Mouse (Mus musculus) heart, embryonic 15.5 days (tissue): ENCODE data around the gene Lamb3. TPM values are rescaled to one million over a fixed set of nuclear protein-coding genes. Genes with fewer than 3 reads are reported as not detected.

Experiments
- ATAC-seq: fragments of 200-750 bp; cut with Nextera tagmentation; replicated peaks from 2 replicates; pipeline ENCODE4 v1.8.0; 2017; ENCODE audit warnings: low read depth, moderate TSS enrichment; ENCODE audit not compliant: insufficient number of reproducible peaks, insufficient read depth, low FRiP score
- H3K27ac ChIP-seq: fragments of 300-500 bp; sonication (generic); 2 replicates; pipeline ENCODE4 v1.5.1; 2015; ENCODE audit warnings: mild to moderate bottlenecking, inconsistent platforms
- H3K27me3 ChIP-seq: fragments of 300-500 bp; sonication (generic); 2 replicates; pipeline ENCODE4 v1.6.1; 2015; ENCODE audit warnings: inconsistent platforms
- H3K36me3 ChIP-seq: fragments of 300-500 bp; sonication (generic); 2 replicates; pipeline ENCODE4 v1.6.1; 2015; ENCODE audit warnings: mild to moderate bottlenecking, inconsistent platforms
- H3K4me1 ChIP-seq: fragments of 300-500 bp; sonication (generic); replicated peaks from 2 replicates; pipeline ENCODE4 v1.6.1; 2015; ENCODE audit warnings: inconsistent platforms
- H3K4me2 ChIP-seq: fragments of 300-500 bp; sonication (generic); 2 replicates; pipeline ENCODE4 v1.6.1; 2015; ENCODE audit warnings: inconsistent platforms, mild to moderate bottlenecking, moderate library complexity
- H3K4me3 ChIP-seq: fragments of 300-500 bp; sonication (generic); 2 replicates; pipeline ENCODE4 v1.5.1; 2015; ENCODE audit warnings: mild to moderate bottlenecking, inconsistent platforms
- H3K9ac ChIP-seq: fragments of 300-500 bp; sonication (generic); 2 replicates; pipeline ENCODE4 v1.6.1; 2015; ENCODE audit warnings: mild to moderate bottlenecking, inconsistent platforms
- H3K9me3 ChIP-seq: fragments of 300-500 bp; sonication (generic); replicated peaks from 2 replicates; pipeline ENCODE4 v1.6.1; 2016; ENCODE audit warnings: inconsistent platforms
- WGBS: fragments of 180-500 bp; shearing (Covaris S2); methylation state at CpG from one replicate; pipeline ENCODE4 v1.1.7; 2015; ENCODE audit warnings: mixed read lengths; 5-methylcytosine and 5-hydroxymethylcytosine counted together
- polyA plus RNA-seq: library from polyadenylated mRNA; unstranded; fragments of >200 nt; fragmentation: Nextera tagmentation; extraction: Ambion mirVana; gene quantifications from 2 replicates; pipeline ENCODE4 v1.2.1, GENCODE M21; 2015

Gene Lamb3
- polyA plus RNA-seq, 1 experiment from 2014 or later: 4.7 TPM

GRCm38 (mm10) chr1:193303096-193303495 is 95.6 kb downstream of the Lamb3 start:
- H3K36me3 ChIP-seq: no peaks in the 10 kb centered on the region
- no peak overlapping the region for H3K4me3 ChIP-seq
- H3K9ac ChIP-seq: no peak overlapping the region
- WGBS: 53% methylated on average over 2 of the region's 2 CpGs
- 0 out of 2 replicates have a peak, but pooled peaks cover 5% of the 10 kb centered on the region for H3K27me3 ChIP-seq
- H3K4me1 ChIP-seq: peaks cover 8% of the 10 kb centered on the region
- no peak for ATAC-seq
- no peaks in the 10 kb centered on the region for H3K9me3 ChIP-seq
- H3K27ac ChIP-seq: no peak overlapping the region
- no peak overlapping the region for H3K4me2 ChIP-seq

GRCm38 (mm10) chr1:193305386-193305785 is 97.9 kb downstream of the Lamb3 start:
- Histone ChIP-seq H3K9ac (no peak overlapping the region), H3K36me3 (no peaks in the 10 kb centered on the region)
- whole genome bisulfite sequencing: 53% methylated on average over 7 of the region's 7 CpGs

GRCm38 (mm10) chr1:193306832-193307231 is 99.3 kb downstream of the Lamb3 start:
- no peak overlapping the region for H3K4me2 ChIP-seq
- H3K27me3 ChIP-seq: no peaks in the 10 kb centered on the region
- H3K9me3 ChIP-seq: no peaks in the 10 kb centered on the region
- H3K4me1 ChIP-seq: peaks cover 12% of the 10 kb centered on the region
- H3K36me3 ChIP-seq: no peaks in the 10 kb centered on the region
- 88% methylated on average over 2 of the region's 2 CpGs for WGBS
- no peak overlapping the region for H3K9ac ChIP-seq
- H3K27ac ChIP-seq: no peak overlapping the region
- no peak for ATAC-seq
- H3K4me3 ChIP-seq: no peak overlapping the region

More at GRCm38 (mm10) chr1:193305386-193305785, 97.9 kb downstream of the Lamb3 start:
- Histone ChIP-seq H3K4me3 (no peak overlapping the region), H3K4me1 (peaks cover 8% of the 10 kb centered on the region), H3K9me3 (no peaks in the 10 kb centered on the region), H3K4me2 (no peak overlapping the region), H3K27me3 (0 out of 2 replicates have a peak, but pooled peaks cover 5% of the 10 kb centered on the region), H3K27ac (no peak overlapping the region)
- ATAC-seq: no peak

- Histone ChIP-seq H3K36me3 (no peaks in the 10 kb centered on the region), H3K27ac (no peak overlapping the region), H3K9ac (no peak overlapping the region), H3K4me2 (no peak overlapping the region), H3K9me3 (no peaks in the 10 kb centered on the region), H3K4me3 (no peak overlapping the region), H3K27me3 (no peaks in the 10 kb centered on the region), H3K4me1 (peaks cover 19% of the 10 kb centered on the region)
- WGBS: 47% methylated on average over 1 of the region's 1 CpGs
- no peak for ATAC-seq
Measured at GRCm38 (mm10) chr1:193309785-193310518, 102.5 kb downstream of the Lamb3 start.

- no peaks in the 10 kb centered on the region for H3K36me3 ChIP-seq
- peaks cover 25% of the 10 kb centered on the region for H3K4me1 ChIP-seq
- no peak overlapping the region for H3K4me2 ChIP-seq
- H3K4me3 ChIP-seq: no peak overlapping the region
- H3K9me3 ChIP-seq: no peaks in the 10 kb centered on the region
- ATAC-seq: no peak
- WGBS: 85% methylated on average over 3 of the region's 3 CpGs
- H3K27me3 ChIP-seq: no peaks in the 10 kb centered on the region
- H3K27ac ChIP-seq: no peak overlapping the region
- H3K9ac ChIP-seq: no peak overlapping the region
Measured at GRCm38 (mm10) chr1:193310519-193311085, 103.1 kb downstream of the Lamb3 start.

GRCm38 (mm10) chr1:193311596-193311995 is 104.1 kb downstream of the Lamb3 start:
- H3K9me3 ChIP-seq: no peaks in the 10 kb centered on the region
- H3K4me1 ChIP-seq: peaks cover 35% of the 10 kb centered on the region
- no peaks in the 10 kb centered on the region for H3K27me3 ChIP-seq
- H3K4me2 ChIP-seq: no peak overlapping the region
- WGBS: 58% methylated on average over 1 of the region's 1 CpGs
- ATAC-seq: no peak
- H3K27ac ChIP-seq: no peak overlapping the region
- H3K4me3 ChIP-seq: no peak overlapping the region
- no peaks in the 10 kb centered on the region for H3K36me3 ChIP-seq
- no peak overlapping the region for H3K9ac ChIP-seq

GRCm38 (mm10) chr1:193315705-193316357 is 108.3 kb downstream of the Lamb3 start:
- no peaks in the 10 kb centered on the region for H3K36me3 ChIP-seq
- ATAC-seq: peak; percentile 86
- H3K9me3 ChIP-seq: no peaks in the 10 kb centered on the region
- no peak overlapping the region for H3K4me3 ChIP-seq
- WGBS: 29% methylated on average over 5 of the region's 5 CpGs
- no peaks in the 10 kb centered on the region for H3K27me3 ChIP-seq
- H3K4me1 ChIP-seq: peaks cover 52% of the 10 kb centered on the region
- H3K4me2 ChIP-seq: no peak overlapping the region
- no peak overlapping the region for H3K9ac ChIP-seq
- H3K27ac ChIP-seq: peak overlapping the region; percentile 95

GRCm38 (mm10) chr1:193316358-193316750 is 108.9 kb downstream of the Lamb3 start:
- Histone ChIP-seq H3K27me3 (no peaks in the 10 kb centered on the region), H3K36me3 (no peaks in the 10 kb centered on the region), H3K4me3 (no peak overlapping the region), H3K4me2 (no peak overlapping the region), H3K9me3 (no peaks in the 10 kb centered on the region), H3K9ac (no peak overlapping the region), H3K27ac (peak overlapping the region; percentile 95), H3K4me1 (peaks cover 49% of the 10 kb centered on the region)
- WGBS: 37% methylated on average over 9 of the region's 9 CpGs
- ATAC-seq: no peak; the same call in 1 of the 2 replicates

- Histone ChIP-seq H3K4me2 (no peak overlapping the region), H3K4me1 (peaks cover 43% of the 10 kb centered on the region), H3K27ac (peak overlapping the region; percentile 91), H3K9me3 (no peaks in the 10 kb centered on the region), H3K27me3 (no peaks in the 10 kb centered on the region), H3K4me3 (no peak overlapping the region), H3K9ac (no peak overlapping the region), H3K36me3 (no peaks in the 10 kb centered on the region)
- 15% methylated on average over 6 of the region's 6 CpGs for WGBS
- ATAC-seq: peak; percentile 86
Measured at GRCm38 (mm10) chr1:193317159-193317559, 109.7 kb downstream of the Lamb3 start.

- Histone ChIP-seq H3K4me1 (peaks cover 40% of the 10 kb centered on the region), H3K9ac (no peak overlapping the region), H3K27me3 (no peaks in the 10 kb centered on the region), H3K36me3 (no peaks in the 10 kb centered on the region), H3K27ac (no peak overlapping the region), H3K4me2 (no peak overlapping the region), H3K9me3 (no peaks in the 10 kb centered on the region), H3K4me3 (no peak overlapping the region)
- WGBS: 40% methylated on average over 3 of the region's 3 CpGs
- ATAC-seq: no peak
Measured at GRCm38 (mm10) chr1:193319721-193320120, 112.2 kb downstream of the Lamb3 start.

- Histone ChIP-seq H3K9me3 (no peaks in the 10 kb centered on the region), H3K4me2 (no peak overlapping the region), H3K9ac (no peak overlapping the region), H3K36me3 (no peaks in the 10 kb centered on the region), H3K27me3 (no peaks in the 10 kb centered on the region), H3K27ac (no peak overlapping the region), H3K4me3 (no peak overlapping the region), H3K4me1 (peaks cover 33% of the 10 kb centered on the region)
- WGBS: 83% methylated on average over 8 of the region's 8 CpGs
- no peak for ATAC-seq
Measured at GRCm38 (mm10) chr1:193320398-193320797, 112.9 kb downstream of the Lamb3 start.
